Comparison of ENCODE assay signal across 8 mouse cellular contexts in genomic region chr6:146633097-146633496, GRCm38 (mm10). TPM values are rescaled to one million over a fixed set of nuclear protein-coding genes. Genes with fewer than 3 reads are reported as not detected.
DNase-seq lines count a peak whose midpoint lies in the region; ATAC-seq and TF ChIP-seq lines count a peak whose summit lies in the region.

No protein-coding gene starts in this region.

- no peaks in the 10 kb centered on the region for H3K9me3 ChIP-seq in hindbrain, embryonic 14.5 days (ENCODE audit: control insufficient read depth, low read length)
- H3K9me3 ChIP-seq in midbrain, embryonic 12.5 days: no peaks in the 10 kb centered on the region

- no peaks in the 10 kb centered on the region for H3K36me3 ChIP-seq in hindbrain, embryonic 14.5 days (replicated peaks; ENCODE audit: control insufficient read depth, insufficient read depth)
- no peaks in the 10 kb centered on the region for H3K36me3 ChIP-seq in midbrain, embryonic 12.5 days

- 48% methylated on average over 8 of the region's 8 CpGs for WGBS in hindbrain, embryonic 14.5 days
- WGBS in midbrain, embryonic 12.5 days: 43% methylated on average over 8 of the region's 8 CpGs

- no peak for TF ChIP-seq CTCF in left cerebral cortex, adult 2 months (IDR thresholded peaks at IDR 0.05)

- DNase-seq in left cerebral cortex, adult 2 months (ENCODE audit: extremely low spot score in 1 of 2, low spot score in 2 of 2): no peak
- no peak for DNase-seq in left cerebral cortex, postnatal 36 days (ENCODE audit: low spot score in 2 of 2)
- peak; percentile 23 for DNase-seq in embryo, embryonic 10.5 days (ENCODE audit: low spot score)
- DNase-seq in hindbrain, embryonic 14.5 days (ENCODE audit: low spot score): no peak
- DNase-seq in right cerebral cortex, postnatal 4 days: no peak
- DNase-seq in adrenal gland, postnatal 14 days: no peak
- DNase-seq in right cerebral cortex, postnatal 14 days: no peak

- H3K27me3 ChIP-seq in hindbrain, embryonic 14.5 days (ENCODE audit: control insufficient read depth, insufficient read depth, low read length): no peaks in the 10 kb centered on the region
- H3K27me3 ChIP-seq in midbrain, embryonic 12.5 days: no peaks in the 10 kb centered on the region

- intact Hi-C loops in left cerebral cortex, adult 2 months (cut with DNase I): no loop called here
- intact Hi-C loops in left cerebral cortex, postnatal 36 days (cut with DNase I): loop anchor here (5.0 kb wide), 1 partner anchor 51 kb away; no protein-coding TSS in a partner anchor

- ATAC-seq in hindbrain, embryonic 14.5 days (ENCODE audit: low FRiP score): no peak
- 0 out of 2 replicates have a peak, but pooled peaks have one; percentile 3 for ATAC-seq in midbrain, embryonic 12.5 days (ENCODE audit: low FRiP score, low read depth)

- H3K4me3 ChIP-seq in left cerebral cortex, adult 2 months: peak overlapping the region; percentile 81
- peak overlapping the region; percentile 83; the same call in 1 of the 2 replicates for H3K4me3 ChIP-seq in hindbrain, embryonic 14.5 days (replicated peaks; ENCODE audit: low read length)
- H3K4me3 ChIP-seq in midbrain, embryonic 12.5 days: peak overlapping the region; percentile 68; the same call in 1 of the 2 replicates

- H3K9ac ChIP-seq in hindbrain, embryonic 14.5 days: peak overlapping the region; percentile 32; the same call in 1 of the 2 replicates
- no peak overlapping the region for H3K9ac ChIP-seq in midbrain, embryonic 12.5 days (replicated peaks)

- H3K4me2 ChIP-seq in hindbrain, embryonic 14.5 days (replicated peaks): peak overlapping the region; percentile 82
- peak overlapping the region; percentile 67 for H3K4me2 ChIP-seq in midbrain, embryonic 12.5 days (replicated peaks)

- peaks cover 11% of the 10 kb centered on the region for H3K4me1 ChIP-seq in hindbrain, embryonic 14.5 days (replicated peaks; ENCODE audit: control insufficient read depth, insufficient read depth, low read length)
- peaks cover 18% of the 10 kb centered on the region for H3K4me1 ChIP-seq in midbrain, embryonic 12.5 days

- peak overlapping the region; percentile 74 for H3K27ac ChIP-seq in left cerebral cortex, adult 2 months
- H3K27ac ChIP-seq in hindbrain, embryonic 14.5 days: no peak overlapping the region
- no peak overlapping the region for H3K27ac ChIP-seq in midbrain, embryonic 12.5 days (replicated peaks)

RNA-seq across cellular contexts. Expression of gene Med21, which starts 9.2 kb away (rescaled TPM):
- total RNA-seq in left cerebral cortex, adult 2 months (2021): 10 to 100 TPM; 44.1 to 44.8 TPM
- 10 to 100 TPM; 39.1 to 43.6 TPM for total RNA-seq in left cerebral cortex, postnatal 36 days (2021)
- polyA plus RNA-seq in hindbrain, embryonic 14.5 days (2014; fragmentation: Nextera tagmentation; extraction: Ambion mirVana): 108 and 112 TPM in 2 replicates
- polyA plus RNA-seq in midbrain, embryonic 12.5 days (2016; fragmentation: Nextera tagmentation; extraction: Ambion mirVana): 118 and 121 TPM in 2 replicates
- 63.7 and 66.8 TPM in 2 replicates for total RNA-seq in adrenal gland, postnatal 14 days (2021)

RNA-seq across cellular contexts. Expression of gene Tm7sf3, which starts 9.5 kb away (rescaled TPM):
- total RNA-seq in left cerebral cortex, adult 2 months (2021): 10 to 100 TPM; 26.4 to 27.4 TPM
- total RNA-seq in left cerebral cortex, postnatal 36 days (2021): 10 to 100 TPM; 27.2 to 31.5 TPM
- polyA plus RNA-seq in hindbrain, embryonic 14.5 days (2014; fragmentation: Nextera tagmentation; extraction: Ambion mirVana): 32.9 and 33.4 TPM in 2 replicates
- 22.9 and 26.4 TPM in 2 replicates for polyA plus RNA-seq in midbrain, embryonic 12.5 days (2016; fragmentation: Nextera tagmentation; extraction: Ambion mirVana)
- total RNA-seq in adrenal gland, postnatal 14 days (2021): 38.3 and 40.4 TPM in 2 replicates

RNA-seq across cellular contexts. Expression of gene Ints13, which starts 55.5 kb away (rescaled TPM):
- total RNA-seq in left cerebral cortex, adult 2 months (2021): 10 to 100 TPM; 38.4 to 38.6 TPM
- 10 to 100 TPM; 26.8 to 43.6 TPM for total RNA-seq in left cerebral cortex, postnatal 36 days (2021)
- polyA plus RNA-seq in hindbrain, embryonic 14.5 days (2014; fragmentation: Nextera tagmentation; extraction: Ambion mirVana): 43.5 and 44.8 TPM in 2 replicates
- 90.1 and 95.9 TPM in 2 replicates for polyA plus RNA-seq in midbrain, embryonic 12.5 days (2016; fragmentation: Nextera tagmentation; extraction: Ambion mirVana)
- 40.4 and 48.7 TPM in 2 replicates for total RNA-seq in adrenal gland, postnatal 14 days (2021)

RNA-seq across cellular contexts. Expression of gene Fgfr1op2, which starts 56.1 kb away (rescaled TPM):
- 100 to 1,000 TPM in 1 of 2 experiments, 10 to 100 TPM in 1; 98.6 to 108 TPM for total RNA-seq in left cerebral cortex, adult 2 months (2021)
- total RNA-seq in left cerebral cortex, postnatal 36 days (2021): 100 to 1,000 TPM in 1 of 2 experiments, 10 to 100 TPM in 1; 98.7 to 113 TPM
- 43.4 and 46.0 TPM in 2 replicates for polyA plus RNA-seq in hindbrain, embryonic 14.5 days (2014; fragmentation: Nextera tagmentation; extraction: Ambion mirVana)
- polyA plus RNA-seq in midbrain, embryonic 12.5 days (2016; fragmentation: Nextera tagmentation; extraction: Ambion mirVana): 65.6 and 68.2 TPM in 2 replicates
- total RNA-seq in adrenal gland, postnatal 14 days (2021): 92.2 and 94.2 TPM in 2 replicates
